Mouse (Mus musculus): ENCODE measurements around the gene Hist2h2ac. TPM values are rescaled to one million over a fixed set of nuclear protein-coding genes. Genes with fewer than 3 reads are reported as not detected.
"Not testable (repeated sequence)": the region's sequence is repeated elsewhere in the genome, so short reads cannot be mapped to it uniquely, and the experiment has no call there.

The Hist2h2ac gene
- total RNA-seq, 2 experiments from 2014 or later, result 33.7 to 41.7 TPM

GRCm38 (mm10) chr3:96251787-96252186 is 31.1 kb upstream of the Hist2h2ac start:
- intact Hi-C loops (cut with DNase I; ENCODE audit: low total_unique reads), result no loop called here

GRCm38 (mm10) chr3:96250890-96251289 is 30.2 kb upstream of the Hist2h2ac start:
- no peak for DNase-seq
- intact Hi-C loops (cut with DNase I; ENCODE audit: low total_unique reads), result no loop called here

More at GRCm38 (mm10) chr3:96251787-96252186, 31.1 kb upstream of the Hist2h2ac start:
- DNase-seq, result no peak

GRCm38 (mm10) chr3:96249034-96249345 is 28.3 kb upstream of the Hist2h2ac start:
- intact Hi-C loops (cut with DNase I; ENCODE audit: low total_unique reads), result no loop called here
- no peak for DNase-seq

- intact Hi-C loops (cut with DNase I; ENCODE audit: low total_unique reads), result no loop called here
- DNase-seq, result no peak
These were observed 27.7 kb upstream of the Hist2h2ac start for GRCm38 (mm10) chr3:96248141-96249033.

- no peak for DNase-seq
- intact Hi-C loops (cut with DNase I; ENCODE audit: low total_unique reads), result no loop called here
These were observed 26.9 kb upstream of the Hist2h2ac start for GRCm38 (mm10) chr3:96247356-96248140.

GRCm38 (mm10) chr3:96246427-96246856 is 25.8 kb upstream of the Hist2h2ac start, which contains the start of gene Hist2h3c1:
Hist2h3c1 (plus strand) TSS chr3:96246685.
- DNase-seq; intact Hi-C loops (cut with DNase I; ENCODE audit: low total_unique reads): not testable (repeated sequence)

GRCm38 (mm10) chr3:96246018-96246417 is 25.3 kb upstream of the Hist2h2ac start:
- DNase-seq; intact Hi-C loops (cut with DNase I; ENCODE audit: low total_unique reads): not testable (repeated sequence)

- peak; percentile 85 for DNase-seq
- intact Hi-C loops (cut with DNase I; ENCODE audit: low total_unique reads), result not testable (repeated sequence)
These were observed 24.6 kb upstream of the Hist2h2ac start, which contains the start of gene Hist2h2aa1 for GRCm38 (mm10) chr3:96245003-96245886. Hist2h2aa1 (plus strand) TSS chr3:96245497.

GRCm38 (mm10) chr3:96243921-96244572 is 23.4 kb upstream of the Hist2h2ac start:
- intact Hi-C loops (cut with DNase I; ENCODE audit: low total_unique reads), result no loop called here
- no peak for DNase-seq

- intact Hi-C loops (cut with DNase I; ENCODE audit: low total_unique reads), result no loop called here
- DNase-seq, result no peak
These were observed 20.1 kb upstream of the Hist2h2ac start for GRCm38 (mm10) chr3:96240799-96241197.

- intact Hi-C loops (cut with DNase I; ENCODE audit: low total_unique reads), result loop anchor here (10.0 kb wide), 1 partner anchor 165 kb away; no protein-coding TSS in a partner anchor
- peak; percentile 93 for DNase-seq
These were observed 19.5 kb upstream of the Hist2h2ac start, which contains the start of gene Hist2h2aa2 for GRCm38 (mm10) chr3:96239949-96240798. Hist2h2aa2 (minus strand) TSS chr3:96240276.

GRCm38 (mm10) chr3:96238954-96239793 is 18.5 kb upstream of the Hist2h2ac start, which contains the start of gene Hist2h3c2:
Hist2h3c2 (minus strand) TSS chr3:96239127.
- intact Hi-C loops (cut with DNase I; ENCODE audit: low total_unique reads), result loop anchor here (10.0 kb wide), 1 partner anchor 164 kb away; no protein-coding TSS in a partner anchor
- DNase-seq, result peak; percentile 42

GRCm38 (mm10) chr3:96237904-96238511 is 17.3 kb upstream of the Hist2h2ac start:
- intact Hi-C loops (cut with DNase I; ENCODE audit: low total_unique reads), result loop anchor here (10.0 kb wide), 1 partner anchor 163 kb away; no protein-coding TSS in a partner anchor
- DNase-seq, result no peak

- intact Hi-C loops (cut with DNase I; ENCODE audit: low total_unique reads), result loop anchor here (10.0 kb wide), 1 partner anchor 163 kb away; no protein-coding TSS in a partner anchor
- no peak for DNase-seq
These were observed 16.7 kb upstream of the Hist2h2ac start for GRCm38 (mm10) chr3:96237335-96237903.

GRCm38 (mm10) chr3:96236834-96237334 is 16.2 kb upstream of the Hist2h2ac start:
- intact Hi-C loops (cut with DNase I; ENCODE audit: low total_unique reads), result loop anchor here (10.0 kb wide), 1 partner anchor 162 kb away; no protein-coding TSS in a partner anchor
- no peak for DNase-seq
